Mouse (Mus musculus) limb, embryonic 12.5 days (tissue): ENCODE results near the gene Itpripl1. TPM values are rescaled to one million over a fixed set of nuclear protein-coding genes. Genes with fewer than 3 reads are reported as not detected.
"Not testable (repeated sequence)": the region's sequence is repeated elsewhere in the genome, so short reads cannot be mapped to it uniquely, and the experiment has no call there.

Experiments
- ATAC-seq: fragments of 200-750 bp; cut with Nextera tagmentation; 2 replicates; pipeline ENCODE4 v1.8.0; 2017; ENCODE audit warnings: low read depth, moderate TSS enrichment; ENCODE audit not compliant: insufficient number of reproducible peaks, insufficient read depth, low FRiP score, low TSS enrichment
- H3K27ac ChIP-seq: fragments of 300-500 bp; sonication (generic); 2 replicates; pipeline ENCODE4 v1.5.1; 2016; ENCODE audit warnings: mild to moderate bottlenecking, moderate library complexity
- H3K27me3 ChIP-seq: fragments of 300-500 bp; sonication (generic); 2 replicates; pipeline ENCODE4 v1.6.1; 2016; ENCODE audit warnings: mild to moderate bottlenecking, moderate library complexity
- H3K36me3 ChIP-seq: fragments of 300-500 bp; sonication (generic); 2 replicates; pipeline ENCODE4 v1.6.1; 2016; ENCODE audit warnings: mild to moderate bottlenecking, moderate library complexity
- H3K4me1 ChIP-seq: fragments of 300-500 bp; sonication (generic); replicated peaks from 2 replicates; pipeline ENCODE4 v1.6.1; 2016
- H3K4me2 ChIP-seq: fragments of 300-500 bp; sonication (generic); 2 replicates; pipeline ENCODE4 v1.6.1; 2016; ENCODE audit warnings: mild to moderate bottlenecking, moderate library complexity
- H3K4me3 ChIP-seq: fragments of 300-500 bp; sonication (generic); replicated peaks from 2 replicates; pipeline ENCODE4 v1.5.1; 2016; ENCODE audit warnings: mild to moderate bottlenecking
- H3K9ac ChIP-seq: fragments of 300-500 bp; sonication (generic); replicated peaks from 2 replicates; pipeline ENCODE4 v1.6.1; 2016; ENCODE audit warnings: mild to moderate bottlenecking, moderate library complexity
- H3K9me3 ChIP-seq: fragments of 300-500 bp; sonication (generic); 2 replicates; pipeline ENCODE4 v1.6.1; 2016; ENCODE audit warnings: mild to moderate bottlenecking, moderate library complexity
- WGBS: fragments of 180-500 bp; shearing (Covaris S2); methylation state at CpG from one replicate; pipeline ENCODE4 v1.1.7; 2016; 5-methylcytosine and 5-hydroxymethylcytosine counted together
- polyA plus RNA-seq: library from polyadenylated mRNA; unstranded; fragments of >200 nt; fragmentation: Nextera tagmentation; extraction: Ambion mirVana; gene quantifications from 2 replicates; pipeline ENCODE4 v1.2.1, GENCODE M21; 2016

The Itpripl1 gene
- polyA plus RNA-seq, 1 experiment from 2014 or later: 23.0 TPM

- Histone ChIP-seq H3K4me1 (peaks cover 38% of the 10 kb centered on the region), H3K27ac (no peak overlapping the region), H3K27me3 (no peaks in the 10 kb centered on the region), H3K9ac (no peak overlapping the region), H3K4me2 (no peak overlapping the region), H3K4me3 (no peak overlapping the region), H3K36me3 (peaks cover 26% of the 10 kb centered on the region), H3K9me3 (no peaks in the 10 kb centered on the region)
- no peak for ATAC-seq
- 76% methylated on average over 4 of the region's 4 CpGs for WGBS
Measured at GRCm38 (mm10) chr2:127138449-127138848, 4.8 kb downstream of the Itpripl1 start.

GRCm38 (mm10) chr2:127137838-127138420 lies 5.3 kb downstream of the Itpripl1 start:
- no peak for ATAC-seq
- 76% methylated on average over 10 of the region's 10 CpGs for WGBS
- H3K27ac ChIP-seq: peak overlapping the region; percentile 45; the same call in 1 of the 2 replicates

GRCm38 (mm10) chr2:127136979-127137378 lies 6.3 kb downstream of the Itpripl1 start:
- Histone ChIP-seq H3K27me3 (no peaks in the 10 kb centered on the region), H3K36me3 (peaks cover 26% of the 10 kb centered on the region), H3K9me3 (no peaks in the 10 kb centered on the region), H3K9ac (no peak overlapping the region), H3K4me2 (peak overlapping the region; percentile 13; the same call in 1 of the 2 replicates), H3K4me3 (no peak overlapping the region), H3K27ac (peak overlapping the region; percentile 84), H3K4me1 (peaks cover 38% of the 10 kb centered on the region)
- peak; percentile 41; the same call in 1 of the 2 replicates for ATAC-seq
- 19% methylated on average over 5 of the region's 5 CpGs for WGBS

More at GRCm38 (mm10) chr2:127137838-127138420, 5.3 kb downstream of the Itpripl1 start:
- Histone ChIP-seq H3K4me3 (no peak overlapping the region), H3K9me3 (no peaks in the 10 kb centered on the region), H3K27me3 (no peaks in the 10 kb centered on the region), H3K4me1 (peaks cover 38% of the 10 kb centered on the region), H3K4me2 (no peak overlapping the region), H3K36me3 (peaks cover 26% of the 10 kb centered on the region), H3K9ac (no peak overlapping the region)

GRCm38 (mm10) chr2:127135255-127135654 lies 8.0 kb downstream of the Itpripl1 start:
- not testable (repeated sequence) for H3K9me3 ChIP-seq, H3K4me3 ChIP-seq, H3K27me3 ChIP-seq, ATAC-seq, H3K4me2 ChIP-seq, H3K9ac ChIP-seq, H3K27ac ChIP-seq
- H3K36me3 ChIP-seq: peaks cover 11% of the 10 kb centered on the region
- 50% methylated on average over 3 of the region's 3 CpGs for WGBS
- peaks cover 42% of the 10 kb centered on the region for H3K4me1 ChIP-seq

DNA sequence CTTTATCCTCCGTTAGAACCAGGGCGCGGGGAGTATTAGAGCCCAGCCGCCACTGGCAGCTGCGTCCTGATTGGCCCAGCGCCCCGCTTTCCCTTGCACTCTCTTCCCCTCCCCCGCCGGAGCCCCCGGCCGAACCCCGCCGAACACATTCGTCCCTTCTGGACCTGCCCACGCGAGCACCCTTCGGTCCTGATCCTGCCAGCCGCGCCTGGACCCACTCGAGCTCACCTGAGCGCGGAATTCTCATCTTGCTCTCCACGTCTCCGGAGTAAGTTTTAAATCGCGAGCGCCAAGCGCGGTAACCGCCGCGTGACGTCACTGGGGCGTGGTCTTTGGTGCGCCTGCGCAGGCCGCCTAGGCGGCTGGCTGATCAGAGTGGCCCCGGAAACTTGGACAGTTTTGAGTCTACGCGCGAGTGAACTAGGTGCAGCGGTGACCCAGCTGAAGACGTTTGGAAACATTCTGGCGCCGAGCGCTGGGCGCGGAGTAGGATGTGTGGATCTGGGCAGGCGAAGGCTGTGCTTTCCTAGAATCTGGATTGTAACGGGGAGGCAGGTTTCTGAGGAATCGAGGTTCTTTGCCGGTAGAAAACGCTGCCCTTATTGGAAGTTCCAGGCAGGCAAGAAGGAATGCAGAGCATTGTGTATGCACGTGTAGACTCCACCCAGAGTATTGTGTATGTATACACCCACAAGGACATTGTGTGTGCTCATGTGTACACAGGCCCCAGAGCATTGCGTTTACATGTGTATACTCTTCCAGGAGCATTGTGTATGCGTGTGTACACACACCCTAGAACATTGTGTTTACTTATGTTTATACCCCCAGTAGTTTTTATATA lies 9.4 kb downstream of the Itpripl1 start, which contains the start of gene Ncaph:
Gene Ncaph, minus strand, starts transcription at position 334 of the 841 bp plus-strand sequence.
- H3K4me2 ChIP-seq: peak within 1 kb of the TSS; percentile 74
- no peaks in the 10 kb centered on the region for H3K9me3 ChIP-seq
- peaks cover 42% of the 10 kb centered on the region for H3K4me1 ChIP-seq
- H3K4me3 ChIP-seq: peak within 1 kb of the TSS; percentile 80
- H3K36me3 ChIP-seq: no peaks in the 10 kb centered on the region
- H3K27ac ChIP-seq: peak within 1 kb of the TSS; percentile 91
- H3K9ac ChIP-seq: peak within 1 kb of the TSS; percentile 73
- H3K27me3 ChIP-seq: no peaks in the 10 kb centered on the region
- ATAC-seq: peak; percentile 81
- WGBS: 2% methylated on average over 57 of the region's 57 CpGs

DNA sequence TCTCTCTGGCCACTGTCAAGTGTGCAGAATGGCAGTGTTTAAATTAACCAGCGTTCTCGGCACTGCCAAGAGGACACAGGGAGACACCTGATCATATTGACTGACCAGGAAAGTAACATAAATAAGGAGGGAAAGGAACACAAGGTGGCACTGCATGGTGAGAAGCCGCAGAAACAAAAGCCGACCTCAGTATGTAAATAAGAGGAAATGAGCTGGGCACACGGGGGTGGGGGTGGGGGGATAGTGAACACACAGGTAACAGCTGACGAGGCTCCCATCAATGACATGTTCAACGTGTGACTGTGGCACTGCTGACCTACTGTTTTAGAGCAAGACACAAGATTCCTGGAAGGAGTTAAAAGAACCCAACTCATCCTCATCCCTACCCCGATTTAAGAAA lies 11.9 kb downstream of the Itpripl1 start:
- no peaks in the 10 kb centered on the region for H3K9me3 ChIP-seq
- ATAC-seq: no peak
- peaks cover 20% of the 10 kb centered on the region for H3K4me1 ChIP-seq
- 77% methylated on average over 8 of the region's 8 CpGs for WGBS
- H3K4me3 ChIP-seq: 0 out of 2 replicates have a peak overlapping the region, but pooled peaks have one; percentile 80
- H3K36me3 ChIP-seq: peaks cover 17% of the 10 kb centered on the region
- H3K4me2 ChIP-seq: peak overlapping the region; percentile 10; the same call in 1 of the 2 replicates
- H3K27ac ChIP-seq: no peak overlapping the region
- no peaks in the 10 kb centered on the region for H3K27me3 ChIP-seq
- no peak overlapping the region for H3K9ac ChIP-seq

DNA sequence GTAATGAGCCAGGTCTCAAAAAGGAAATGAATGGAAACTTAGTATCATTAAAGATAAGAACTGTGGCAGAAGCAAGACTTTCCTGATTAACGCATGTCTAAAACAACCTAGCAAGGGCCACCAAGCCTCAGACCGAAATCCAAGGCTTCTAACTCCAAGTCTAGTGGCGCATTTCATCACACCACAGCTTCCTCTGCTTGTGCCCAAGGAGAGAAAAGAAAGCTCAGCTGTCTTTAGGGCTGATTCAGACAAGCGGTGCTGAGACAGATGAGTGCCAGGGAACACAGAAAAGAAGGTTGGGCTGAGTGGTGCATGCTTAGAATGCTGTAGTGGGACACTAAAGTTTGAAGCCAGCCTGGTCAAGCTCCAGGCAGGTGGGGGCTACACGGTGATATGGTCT lies 14.3 kb downstream of the Itpripl1 start:
- H3K9ac ChIP-seq: 0 out of 2 replicates have a peak overlapping the region, but pooled peaks have one; percentile 9
- no peak for ATAC-seq
- peaks cover 41% of the 10 kb centered on the region for H3K36me3 ChIP-seq
- H3K9me3 ChIP-seq: no peaks in the 10 kb centered on the region
- peaks cover 19% of the 10 kb centered on the region for H3K4me1 ChIP-seq
- WGBS: 92% methylated on average over 5 of the region's 5 CpGs
- no peaks in the 10 kb centered on the region for H3K27me3 ChIP-seq
- no peak overlapping the region for H3K4me2 ChIP-seq
- H3K27ac ChIP-seq: no peak overlapping the region
- H3K4me3 ChIP-seq: no peak overlapping the region

- Histone ChIP-seq H3K4me1 (no peaks in the 10 kb centered on the region), H3K4me3 (no peak overlapping the region), H3K9ac (no peak overlapping the region), H3K27me3 (no peaks in the 10 kb centered on the region), H3K27ac (no peak overlapping the region), H3K36me3 (peaks cover 90% of the 10 kb centered on the region), H3K4me2 (no peak overlapping the region), H3K9me3 (no peaks in the 10 kb centered on the region)
- ATAC-seq: no peak
- 92% methylated on average over 8 of the region's 8 CpGs for WGBS
Measured at GRCm38 (mm10) chr2:127121591-127122235, 21.5 kb downstream of the Itpripl1 start.

DNA sequence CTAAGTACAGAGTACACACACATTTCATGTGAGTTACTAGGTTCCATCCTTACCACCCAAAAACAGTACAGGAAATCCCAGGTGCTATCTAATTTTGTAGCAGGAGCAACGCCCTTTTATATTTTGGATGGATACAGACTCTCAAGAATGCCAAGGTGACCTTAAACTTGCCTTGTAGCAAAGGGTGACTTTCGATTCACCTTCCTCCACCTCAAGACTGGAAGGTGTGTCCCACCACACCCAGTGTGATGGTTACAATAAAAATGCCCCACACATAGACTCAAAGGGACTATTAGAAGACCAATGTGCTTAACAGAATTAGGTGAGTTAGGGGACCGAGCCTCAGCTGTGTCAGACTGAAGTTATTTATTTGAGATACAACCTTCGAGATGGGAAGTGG lies 34.3 kb downstream of the Itpripl1 start:
- no peaks in the 10 kb centered on the region for H3K9me3 ChIP-seq
- H3K4me1 ChIP-seq: no peaks in the 10 kb centered on the region
- H3K27ac ChIP-seq: no peak overlapping the region
- H3K27me3 ChIP-seq: no peaks in the 10 kb centered on the region
- 93% methylated on average over 4 of the region's 4 CpGs for WGBS
- ATAC-seq: no peak
- H3K36me3 ChIP-seq: peaks cover 99% of the 10 kb centered on the region
- no peak overlapping the region for H3K4me2 ChIP-seq
- no peak overlapping the region for H3K4me3 ChIP-seq
- no peak overlapping the region for H3K9ac ChIP-seq

- ATAC-seq: no peak
- peaks cover 4% of the 10 kb centered on the region; the same call in 1 of the 2 replicates for H3K36me3 ChIP-seq
- H3K4me3 ChIP-seq: no peak overlapping the region
- no peak overlapping the region for H3K27ac ChIP-seq
- 73% methylated on average over 8 of the region's 8 CpGs for WGBS
- no peaks in the 10 kb centered on the region for H3K4me1 ChIP-seq
- H3K9me3 ChIP-seq: no peaks in the 10 kb centered on the region
- no peaks in the 10 kb centered on the region for H3K27me3 ChIP-seq
- H3K4me2 ChIP-seq: no peak overlapping the region
- H3K9ac ChIP-seq: no peak overlapping the region
Measured at GRCm38 (mm10) chr2:127092000-127092399, 51.2 kb downstream of the Itpripl1 start.

GRCm38 (mm10) chr2:127090151-127090550 lies 53.1 kb downstream of the Itpripl1 start:
- ATAC-seq, H3K27ac ChIP-seq, H3K9ac ChIP-seq, H3K4me3 ChIP-seq, H3K4me2 ChIP-seq, H3K9me3 ChIP-seq, H3K27me3 ChIP-seq, H3K36me3 ChIP-seq, H3K4me1 ChIP-seq: not testable (repeated sequence)
